Mouse (Mus musculus): ENCODE results near the gene Fam114a1. TPM values are rescaled to one million over a fixed set of nuclear protein-coding genes. Genes with fewer than 3 reads are reported as not detected.

Gene Fam114a1
- total RNA-seq, 1 experiment: 6.5 TPM

GRCm38 (mm10) chr5:65091184-65091858 lies 121.5 kb downstream of the Fam114a1 start:
- no peaks in the 10 kb centered on the region for H3K36me3 ChIP-seq (ENCODE audit: control insufficient read depth, insufficient read depth, low read length, poor library complexity, severe bottlenecking)
- in situ Hi-C loops (cut with MboI; ENCODE audit: low sequenced_read_pairs in 2 of 2, unreplicated experiment in 2 of 2): no loop called here

More at GRCm38 (mm10) chr5:65091184-65091858, 121.5 kb downstream of the Fam114a1 start:
- Histone ChIP-seq H3K4me3 (ENCODE audit: insufficient read depth in 1 of 2, low read depth in 1 of 2, low read length in 2 of 2, poor library complexity in 1 of 2, severe bottlenecking in 1 of 2) (no peak overlapping the region), H3K27ac (ENCODE audit: insufficient read depth, low read depth, low read length, poor library complexity, severe bottlenecking) (no peak overlapping the region), H3K4me1 (ENCODE audit: control insufficient read depth in 2 of 2, insufficient read depth in 2 of 2, low read length in 2 of 2, poor library complexity in 1 of 2) (peaks cover 4 to 5% of the 10 kb centered on the region in 2 experiments; a peak in 3 of 4 replicates), H3K9me3 (ENCODE audit: control insufficient read depth, insufficient read depth, low read depth, low read length) (no peaks in the 10 kb centered on the region), H3K9ac (ENCODE audit: insufficient read depth, low read depth, low read length, poor library complexity, severe bottlenecking) (no peak overlapping the region)
- TF ChIP-seq CHD2 (IDR thresholded peaks at IDR 0.05; ENCODE audit: low read depth, low read length) (no peak), MAFK (IDR thresholded peaks at IDR 0.05; ENCODE audit: insufficient read depth, low read depth, low read length) (no peak), HCFC1 (IDR thresholded peaks at IDR 0.05; ENCODE audit: borderline replicate concordance, insufficient read depth, low read length) (no peak), ZC3H11A (IDR thresholded peaks at IDR 0.05; ENCODE audit: borderline replicate concordance, low read depth, low read length) (no peak)
- no peak for DNase-seq (ENCODE audit: low read depth, low spot score)

Other genes starting within 250 kb of the Fam114a1 start
- 22.9 and 31.8 TPM in 2 replicates for gene Klf3, start 166.7 kb upstream of the Fam114a1 start, total RNA-seq (2012; rRNA removed)
- not detected in 2 replicates for gene Tlr1, start 36.5 kb upstream of the Fam114a1 start, total RNA-seq (2012; rRNA removed)
- gene Tlr6, start 10.0 kb upstream of the Fam114a1 start, total RNA-seq (2012; rRNA removed): 0.13 and 0.16 TPM in 2 replicates
- 0.40 TPM in 1 of 2 replicates, not detected in the other for gene Tmem156, start 122.1 kb downstream of the Fam114a1 start, total RNA-seq (2012; rRNA removed)
- gene Klhl5, start 137.5 kb downstream of the Fam114a1 start, total RNA-seq (2012; rRNA removed): 5.0 and 5.2 TPM in 2 replicates
- 5.3 and 5.7 TPM in 2 replicates for gene Wdr19, start 229.6 kb downstream of the Fam114a1 start, total RNA-seq (2012; rRNA removed)